Mouse (Mus musculus) limb, embryonic 14.5 days (tissue): ENCODE measurements around the gene Rpusd4. TPM values are rescaled to one million over a fixed set of nuclear protein-coding genes. Genes with fewer than 3 reads are reported as not detected.

Source experiments
- ATAC-seq: fragments of 200-750 bp; cut with Nextera tagmentation; 2 replicates; pipeline ENCODE4 v1.8.0; 2017; ENCODE audit warnings: low read depth, moderate number of reproducible peaks, moderate TSS enrichment; ENCODE audit not compliant: low FRiP score
- DNase-seq: peaks from one replicate; pipeline ENCODE4 v3.0.0-alpha.2; 2015; ENCODE audit warnings: low spot score
- H3K27ac ChIP-seq: fragments of 300-500 bp; sonication (generic); replicated peaks from 2 replicates; pipeline ENCODE4 v1.5.1; 2014; ENCODE audit warnings: low read depth, mild to moderate bottlenecking, low read length, moderate library complexity, mixed read lengths
- H3K27me3 ChIP-seq: fragments of 300-500 bp; sonication (generic); 2 replicates; pipeline ENCODE4 v1.6.1; 2014; ENCODE audit warnings: low read length, mixed read lengths; ENCODE audit not compliant: control insufficient read depth, insufficient read depth
- H3K36me3 ChIP-seq: fragments of 300-500 bp; sonication (generic); 2 replicates; pipeline ENCODE4 v1.6.1; 2014; ENCODE audit warnings: mild to moderate bottlenecking, low read length, moderate library complexity, mixed read lengths; ENCODE audit not compliant: control insufficient read depth, insufficient read depth
- H3K4me1 ChIP-seq: fragments of 300-500 bp; sonication (generic); 2 replicates; pipeline ENCODE4 v1.6.1; 2014; ENCODE audit warnings: antibody characterized with exemption, low read length, mixed read lengths; ENCODE audit not compliant: control insufficient read depth, insufficient read depth
- H3K4me2 ChIP-seq: fragments of 300-500 bp; sonication (generic); replicated peaks from 2 replicates; pipeline ENCODE4 v1.6.1; 2014; ENCODE audit warnings: low read depth, mild to moderate bottlenecking, low read length, moderate library complexity; ENCODE audit not compliant: severe bottlenecking
- H3K4me3 ChIP-seq: fragments of 300-500 bp; sonication (generic); replicated peaks from 2 replicates; pipeline ENCODE4 v1.5.1; 2014; ENCODE audit warnings: low read length
- H3K9ac ChIP-seq: fragments of 300-500 bp; sonication (generic); 2 replicates; pipeline ENCODE4 v1.6.1; 2014; ENCODE audit warnings: mild to moderate bottlenecking, low read depth, low read length, moderate library complexity; ENCODE audit not compliant: severe bottlenecking
- H3K9me3 ChIP-seq: fragments of 300-500 bp; sonication (generic); 2 replicates; pipeline ENCODE4 v1.6.1; 2016; ENCODE audit warnings: low read length; ENCODE audit not compliant: control insufficient read depth
- POLR2A ChIP-seq: fragments of 200-500 bp; IDR thresholded peaks from 2 replicates; pipeline ENCODE4 v1.8.0; 2012; ENCODE audit warnings: inconsistent platforms, mild to moderate bottlenecking, moderate library complexity, borderline replicate concordance; ENCODE audit not compliant: insufficient read depth, insufficient read length; ENCODE audit errors: extremely low read depth
- WGBS: fragments of 180-500 bp; shearing (Covaris S2); extraction: QIAGEN DNeasy Blood & Tissue Kit; methylation state at CpG from one replicate; pipeline ENCODE4 v1.1.7; 2014; 5-methylcytosine and 5-hydroxymethylcytosine counted together
- polyA plus RNA-seq, 2 experiments: library from polyadenylated mRNA; depleted of rRNA in 1 of 2; stranded (reverse) in 1 of 2; unstranded in 1 of 2; fragments of >200 nt; fragmentation: Nextera tagmentation in 1 of 2; extraction: Ambion mirVana in 1 of 2; gene quantifications; 2 replicates each; pipeline versions ENCODE4 v1.2.1 to v1.2.3; 2012 to 2014

Gene Rpusd4
- polyA plus RNA-seq, 2 experiments = 24.9 to 25.8 TPM

GRCm38 (mm10) chr9:35314254-35314653 lies 46.6 kb downstream of the Rpusd4 start:
- H3K9me3 ChIP-seq = no peaks in the 10 kb centered on the region
- ATAC-seq (no peak), DNase-seq (no peak)
- H3K9ac ChIP-seq = no peak overlapping the region
- TF ChIP-seq POLR2A = no peak
- no peak overlapping the region for H3K4me2 ChIP-seq
- WGBS = 50% methylated on average over 1 of the region's 1 CpGs
- H3K27me3 ChIP-seq = no peaks in the 10 kb centered on the region
- H3K36me3 ChIP-seq = no peaks in the 10 kb centered on the region
- no peak overlapping the region for H3K4me3 ChIP-seq
- 0 out of 2 replicates have a peak overlapping the region, but pooled peaks have one; percentile 26 for H3K27ac ChIP-seq
- peaks cover 70% of the 10 kb centered on the region for H3K4me1 ChIP-seq

GRCm38 (mm10) chr9:35316771-35317211 lies 49.1 kb downstream of the Rpusd4 start:
- no peaks in the 10 kb centered on the region for H3K9me3 ChIP-seq
- no peaks in the 10 kb centered on the region for H3K27me3 ChIP-seq
- TF ChIP-seq POLR2A = no peak
- H3K36me3 ChIP-seq = no peaks in the 10 kb centered on the region
- no peak overlapping the region for H3K9ac ChIP-seq
- H3K4me2 ChIP-seq = no peak overlapping the region
- ATAC-seq (no peak), DNase-seq (no peak)
- no peak overlapping the region for H3K4me3 ChIP-seq
- H3K4me1 ChIP-seq = peaks cover 64% of the 10 kb centered on the region
- WGBS = 54% methylated on average over 3 of the region's 3 CpGs
- no peak overlapping the region for H3K27ac ChIP-seq

GRCm38 (mm10) chr9:35317233-35317980 lies 49.7 kb downstream of the Rpusd4 start:
- ATAC-seq (no peak), DNase-seq (no peak)
- Histone ChIP-seq H3K4me3 (no peak overlapping the region), H3K9ac (peak overlapping the region; percentile 9; the same call in 1 of the 2 replicates), H3K4me1 (peaks cover 58% of the 10 kb centered on the region), H3K27ac (no peak overlapping the region), H3K27me3 (no peaks in the 10 kb centered on the region), H3K4me2 (no peak overlapping the region), H3K9me3 (no peaks in the 10 kb centered on the region), H3K36me3 (no peaks in the 10 kb centered on the region)
- 44% methylated on average over 9 of the region's 9 CpGs for WGBS
- TF ChIP-seq POLR2A = no peak

GRCm38 (mm10) chr9:35318537-35319172 lies 51.0 kb downstream of the Rpusd4 start:
- no peaks in the 10 kb centered on the region for H3K27me3 ChIP-seq
- H3K4me2 ChIP-seq = no peak overlapping the region
- no peak overlapping the region for H3K9ac ChIP-seq
- H3K4me3 ChIP-seq = no peak overlapping the region
- 17% methylated on average over 9 of the region's 9 CpGs for WGBS
- DNase-seq (peak; percentile 2), ATAC-seq (no peak)
- no peak for TF ChIP-seq POLR2A
- H3K36me3 ChIP-seq = no peaks in the 10 kb centered on the region
- peaks cover 48% of the 10 kb centered on the region for H3K4me1 ChIP-seq
- H3K9me3 ChIP-seq = no peaks in the 10 kb centered on the region
- peak overlapping the region; percentile 21; the same call in 1 of the 2 replicates for H3K27ac ChIP-seq

GRCm38 (mm10) chr9:35320288-35320687 lies 52.6 kb downstream of the Rpusd4 start:
- ATAC-seq (no peak), DNase-seq (no peak)
- WGBS = 86% methylated on average over 4 of the region's 4 CpGs
- H3K9me3 ChIP-seq = no peaks in the 10 kb centered on the region
- H3K4me3 ChIP-seq = no peak overlapping the region
- no peak overlapping the region for H3K4me2 ChIP-seq
- H3K36me3 ChIP-seq = no peaks in the 10 kb centered on the region
- no peak for TF ChIP-seq POLR2A
- no peaks in the 10 kb centered on the region for H3K27me3 ChIP-seq
- H3K27ac ChIP-seq = no peak overlapping the region
- H3K4me1 ChIP-seq = peaks cover 48% of the 10 kb centered on the region
- no peak overlapping the region for H3K9ac ChIP-seq
